Mouse (Mus musculus): Measurements from ENCODE around the gene Vps18.

GRCm38 (mm10) chr2:119344537-119345138 lies 56.1 kb downstream of the Vps18 start:
- TF ChIP-seq CTCF (IDR thresholded peaks at IDR 0.05; ENCODE audit: borderline replicate concordance, insufficient read depth, low read depth, low read length) (no peak), POLR2A (IDR thresholded peaks at IDR 0.05; ENCODE audit: borderline replicate concordance, insufficient read depth, low read length) (no peak)
